Mouse (Mus musculus): ENCODE data around the gene Olfr78. TPM values are rescaled to one million over a fixed set of nuclear protein-coding genes. Genes with fewer than 3 reads are reported as not detected.

The Olfr78 gene
- not detected for polyA plus RNA-seq (2017; shearing (Covaris generic))

GRCm38 (mm10) chr7:102759266-102759665 lies at the start of gene Olfr78, which contains the start of gene Olfr560:
Gene Olfr78 (minus strand): TSS chr7:102759471.
Gene Olfr560 (minus strand): TSS chr7:102759366.

GRCm38 (mm10) chr7:102803180-102803579 lies 43.9 kb upstream of the Olfr78 start, which contains the start of gene Olfr564:
Gene Olfr564 (plus strand): TSS chr7:102803480.

DNA sequence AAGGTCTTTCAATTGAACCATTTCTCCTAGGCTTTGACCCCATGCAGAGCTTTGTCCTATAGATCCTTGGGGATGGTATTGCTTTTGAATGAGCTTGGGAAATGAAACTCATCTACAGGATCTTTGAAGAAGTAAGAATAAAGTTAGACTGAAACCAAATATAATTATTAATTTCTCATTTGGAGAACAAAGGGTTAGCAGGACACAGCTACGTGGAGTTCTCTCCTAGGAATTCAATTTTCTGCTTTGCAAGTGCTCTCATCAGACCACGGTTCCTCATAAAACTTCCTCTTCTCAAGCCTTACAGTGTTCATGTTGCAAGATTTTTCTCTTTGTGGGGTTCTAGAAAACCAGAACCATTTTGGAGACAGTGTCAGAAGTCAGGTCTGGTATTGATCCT lies 11.7 kb upstream of the Olfr78 start, which contains the start of gene Olfr561:
TSS of gene Olfr561 (plus strand) at position 301 of the 400 bp plus-strand sequence.

GRCm38 (mm10) chr7:102727391-102727790 lies 31.9 kb downstream of the Olfr78 start, which contains the start of gene Olfr559:
Gene Olfr559 (minus strand): TSS chr7:102727491.

GRCm38 (mm10) chr7:102718970-102719369 lies 40.3 kb downstream of the Olfr78 start, which contains the start of gene Olfr33:
Gene Olfr33 (minus strand): TSS chr7:102719070.

DNA sequence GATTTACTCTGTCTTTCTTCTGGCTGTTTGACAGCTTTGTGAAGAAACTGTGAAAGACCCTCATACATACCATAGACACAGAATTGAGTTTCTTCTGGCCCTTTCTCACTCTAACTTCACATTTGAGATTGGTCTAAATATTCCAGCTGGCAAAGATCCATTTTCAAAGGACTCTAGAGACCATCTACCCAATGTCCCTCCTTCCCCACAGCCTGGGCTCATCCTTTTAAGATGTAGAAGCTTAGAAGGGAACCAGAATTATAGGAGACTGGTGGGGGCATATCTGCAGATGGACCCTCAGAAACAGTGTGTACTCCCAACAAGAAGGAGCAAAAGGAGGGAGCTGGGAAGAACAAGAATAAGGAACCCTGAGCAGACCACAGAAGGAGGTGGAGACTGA lies 57.4 kb downstream of the Olfr78 start, which contains the start of gene Olfr558:
TSS of gene Olfr558 (plus strand) at position 301 of the 400 bp plus-strand sequence.

GRCm38 (mm10) chr7:102695358-102696125 lies 63.7 kb downstream of the Olfr78 start, which contains the start of gene Olfr557:
Gene Olfr557 (plus strand): TSS chr7:102695910.

Other genes starting within 250 kb of the Olfr78 start
- gene Olfr547, start 224.7 kb downstream of the Olfr78 start, polyA plus RNA-seq (2017; shearing (Covaris generic)) = not detected
- not detected for gene Olfr548-ps1, start 218.6 kb downstream of the Olfr78 start, polyA plus RNA-seq (2017; shearing (Covaris generic))
- not detected for gene Olfr549, start 209.6 kb downstream of the Olfr78 start, polyA plus RNA-seq (2017; shearing (Covaris generic))
- gene Trim21, start 194.0 kb downstream of the Olfr78 start, polyA plus RNA-seq (2017; shearing (Covaris generic)) = 116 TPM
- not detected for gene Olfr550, start 188.0 kb downstream of the Olfr78 start, polyA plus RNA-seq (2017; shearing (Covaris generic))
- gene Olfr551, start 167.6 kb downstream of the Olfr78 start, polyA plus RNA-seq (2017; shearing (Covaris generic)) = not detected
- gene Olfr552, start 161.7 kb downstream of the Olfr78 start, polyA plus RNA-seq (2017; shearing (Covaris generic)) = not detected
- gene Olfr553, start 141.3 kb downstream of the Olfr78 start, polyA plus RNA-seq (2017; shearing (Covaris generic)) = not detected
- gene Olfr554, start 121.0 kb downstream of the Olfr78 start, polyA plus RNA-seq (2017; shearing (Covaris generic)) = not detected
- not detected for gene Olfr555, start 100.6 kb downstream of the Olfr78 start, polyA plus RNA-seq (2017; shearing (Covaris generic))
- gene Olfr556, start 94.6 kb downstream of the Olfr78 start, polyA plus RNA-seq (2017; shearing (Covaris generic)) = not detected
- gene Trim68, start 72.1 kb downstream of the Olfr78 start, polyA plus RNA-seq (2017; shearing (Covaris generic)) = 17.4 TPM
- not detected for gene Olfr557, start 63.6 kb downstream of the Olfr78 start, polyA plus RNA-seq (2017; shearing (Covaris generic))
- gene Olfr558, start 57.3 kb downstream of the Olfr78 start, polyA plus RNA-seq (2017; shearing (Covaris generic)) = not detected
- not detected for gene Olfr33, start 40.4 kb downstream of the Olfr78 start, polyA plus RNA-seq (2017; shearing (Covaris generic))
- not detected for gene Olfr559, start 32.0 kb downstream of the Olfr78 start, polyA plus RNA-seq (2017; shearing (Covaris generic))
- gene Olfr560, start 105 bp downstream of the Olfr78 start, polyA plus RNA-seq (2017; shearing (Covaris generic)) = not detected
- not detected for gene Olfr561, start 11.8 kb upstream of the Olfr78 start, polyA plus RNA-seq (2017; shearing (Covaris generic))
- not detected for gene Olfr564, start 44.0 kb upstream of the Olfr78 start, polyA plus RNA-seq (2017; shearing (Covaris generic))
- not detected for gene Olfr566, start 99.3 kb upstream of the Olfr78 start, polyA plus RNA-seq (2017; shearing (Covaris generic))
- not detected for gene Olfr568, start 117.7 kb upstream of the Olfr78 start, polyA plus RNA-seq (2017; shearing (Covaris generic))
- gene Olfr569, start 131.4 kb upstream of the Olfr78 start, polyA plus RNA-seq (2017; shearing (Covaris generic)) = not detected
- gene Olfr570, start 135.1 kb upstream of the Olfr78 start, polyA plus RNA-seq (2017; shearing (Covaris generic)) = not detected
- not detected for gene Olfr571, start 158.1 kb upstream of the Olfr78 start, polyA plus RNA-seq (2017; shearing (Covaris generic))
- not detected for gene Olfr572, start 164.9 kb upstream of the Olfr78 start, polyA plus RNA-seq (2017; shearing (Covaris generic))
- gene Olfr573-ps1, start 183.1 kb upstream of the Olfr78 start, polyA plus RNA-seq (2017; shearing (Covaris generic)) = not detected
- not detected for gene Olfr574, start 189.0 kb upstream of the Olfr78 start, polyA plus RNA-seq (2017; shearing (Covaris generic))
- not detected for gene Olfr575, start 199.3 kb upstream of the Olfr78 start, polyA plus RNA-seq (2017; shearing (Covaris generic))
- not detected for gene Olfr576, start 203.2 kb upstream of the Olfr78 start, polyA plus RNA-seq (2017; shearing (Covaris generic))
- not detected for gene Olfr577, start 216.5 kb upstream of the Olfr78 start, polyA plus RNA-seq (2017; shearing (Covaris generic))
- gene Olfr578, start 229.9 kb upstream of the Olfr78 start, polyA plus RNA-seq (2017; shearing (Covaris generic)) = not detected